Mouse (Mus musculus): ENCODE data around the gene Sin3a.
A peak's percentile ranks its signal among the peaks of the same experiment; 100 is the strongest.

Sin3a gene

GRCm38 (mm10) chr9:57138507-57138906, 66.7 kb downstream of the Sin3a start:
- no peak for DNase-seq

DNA sequence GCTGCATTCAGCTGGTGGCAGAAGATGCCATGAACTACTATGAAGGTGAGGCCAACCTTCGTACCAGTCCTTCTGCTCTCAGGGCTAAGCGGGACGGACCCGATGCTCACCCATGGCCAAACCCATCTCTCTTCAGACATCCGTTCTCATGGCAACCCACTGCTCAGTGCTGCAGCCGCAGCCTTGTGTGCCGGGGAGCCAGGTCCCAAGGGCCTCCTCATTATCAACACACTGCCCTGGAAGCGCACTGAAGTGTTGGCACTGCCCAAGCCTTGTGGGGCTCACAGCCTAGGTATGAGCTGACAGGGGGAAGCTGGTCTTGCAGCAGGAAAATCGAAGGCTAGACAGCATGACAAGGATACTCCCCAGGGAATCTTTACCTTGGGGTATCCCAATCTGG, 67.3 kb downstream of the Sin3a start:
- DNase-seq, result no peak

- no peak for DNase-seq
These were observed 67.7 kb downstream of the Sin3a start for GRCm38 (mm10) chr9:57139571-57139970.

GRCm38 (mm10) chr9:57141417-57142353, 69.8 kb downstream of the Sin3a start:
- no peak for DNase-seq

DNA sequence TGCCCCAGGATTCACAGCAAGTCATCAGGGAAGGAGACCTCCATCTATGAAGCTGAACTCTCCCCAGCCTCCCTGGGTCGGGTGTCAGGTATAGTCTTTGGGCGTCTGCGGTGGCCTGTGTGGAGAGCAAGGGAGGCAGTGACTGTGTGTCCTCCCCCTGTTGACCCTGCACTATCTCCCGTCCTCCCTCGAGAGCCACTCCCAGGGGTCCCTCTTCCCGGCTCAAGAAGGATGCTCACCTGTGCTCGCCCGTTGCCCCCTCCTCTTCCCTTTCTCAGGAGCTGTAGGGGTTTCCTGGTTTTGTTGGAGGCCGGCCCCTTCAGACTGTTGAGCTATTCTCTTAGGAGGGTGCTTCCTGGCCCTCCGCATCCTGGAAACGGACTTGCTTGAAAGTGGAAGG, 71.4 kb downstream of the Sin3a start:
- DNase-seq, result no peak

DNA sequence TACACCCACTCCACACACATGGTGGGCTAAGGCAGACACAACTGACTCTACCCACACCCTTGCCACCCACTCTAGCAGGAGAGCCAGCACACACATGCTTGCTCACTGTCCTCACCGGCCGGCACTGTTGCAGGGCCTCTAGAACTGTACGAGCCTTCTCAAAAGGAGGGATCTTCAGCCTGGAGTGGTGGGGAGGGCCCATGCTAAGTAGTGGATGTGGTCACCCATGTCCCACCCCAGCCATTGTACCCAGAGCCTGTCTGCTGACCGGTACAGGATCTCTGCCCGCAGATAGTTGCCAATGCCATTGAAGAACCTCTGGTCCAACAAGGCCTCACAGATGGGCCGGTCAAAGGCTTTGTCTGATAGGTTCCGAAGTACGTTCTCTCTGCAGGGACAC, 73.0 kb downstream of the Sin3a start:
- no peak for DNase-seq

- no peak for DNase-seq
These were observed 74.7 kb downstream of the Sin3a start for GRCm38 (mm10) chr9:57146451-57147066.

DNA sequence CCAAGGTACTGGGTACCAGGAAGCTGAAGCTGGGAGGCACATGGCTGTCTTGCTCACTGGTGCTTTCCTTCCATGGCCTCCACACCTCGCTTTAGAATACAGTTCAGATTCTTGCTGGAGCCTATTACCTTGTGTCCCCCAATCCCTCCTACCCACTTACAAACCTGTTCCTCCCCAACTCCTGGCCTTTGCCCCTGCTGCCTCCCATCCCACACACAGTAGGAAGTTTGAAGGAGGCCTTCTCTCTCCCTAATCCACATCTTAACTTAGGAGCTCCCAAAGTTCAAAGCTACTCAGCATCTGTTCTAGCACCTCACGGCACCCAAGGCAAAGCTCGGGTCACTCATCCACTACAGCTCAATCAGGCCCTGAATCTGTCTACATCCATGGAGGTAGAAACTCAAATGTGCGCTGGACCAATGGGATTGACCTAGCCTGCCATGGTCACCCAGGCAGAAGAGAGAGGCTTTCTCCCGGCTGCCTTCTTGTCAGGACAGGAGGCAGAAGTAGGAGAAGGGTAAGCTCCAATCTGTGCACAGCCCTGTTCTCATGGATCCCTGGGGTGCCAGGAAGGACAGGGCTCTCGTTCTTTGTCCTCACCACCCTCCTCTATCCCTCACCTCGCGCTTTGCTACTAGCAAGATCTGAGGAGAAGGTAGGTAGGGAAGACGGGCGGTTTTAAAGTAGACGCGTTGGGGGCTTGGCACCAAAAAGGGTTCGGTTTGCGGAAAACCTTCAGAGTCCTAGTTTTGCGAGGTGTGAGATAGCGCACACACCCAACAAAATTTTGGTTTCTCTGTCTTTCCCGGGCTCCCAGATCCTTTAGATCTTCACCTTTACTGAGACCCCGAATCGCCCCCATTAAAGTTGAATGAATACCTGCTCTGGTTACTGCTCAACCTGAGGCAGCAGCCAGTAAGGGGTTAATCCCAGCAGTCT, 75.6 kb downstream of the Sin3a start:
- peak; percentile 26 for DNase-seq

DNA sequence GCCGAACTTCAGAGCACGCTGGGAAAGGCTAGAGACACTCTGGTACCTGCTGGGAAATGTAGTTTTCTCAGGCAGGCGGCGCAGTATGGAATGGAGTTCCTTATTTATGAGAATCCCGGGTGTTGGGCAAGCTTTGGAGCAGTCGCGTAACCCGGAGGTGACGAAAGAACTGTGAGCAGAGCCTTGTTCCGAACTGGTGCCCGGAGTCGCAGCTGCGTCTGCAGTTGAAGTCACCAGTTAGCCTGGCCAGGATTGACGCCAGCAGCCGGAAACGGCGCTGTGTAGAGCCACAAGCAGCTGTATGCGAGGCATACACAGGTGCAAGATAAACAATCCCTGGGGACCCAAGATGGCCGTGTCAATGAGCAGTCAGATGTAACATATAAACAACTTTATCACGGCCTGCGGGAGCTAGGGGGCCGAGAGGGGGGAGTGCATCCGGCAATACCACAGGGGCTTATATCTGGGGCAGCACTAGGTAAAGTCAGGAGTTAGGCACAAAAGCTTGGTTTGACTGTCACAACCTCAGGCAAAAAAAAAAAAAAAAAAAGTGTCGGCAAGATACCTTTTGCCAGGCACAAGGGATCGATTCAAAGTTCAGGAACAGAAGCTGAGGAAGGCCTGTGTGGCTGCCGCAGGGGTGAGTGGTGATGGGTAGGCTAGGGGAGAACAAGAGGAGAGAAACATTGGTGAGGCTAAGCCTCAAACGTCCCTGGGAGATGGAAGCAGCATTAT, 76.5 kb downstream of the Sin3a start, which contains the start of gene Neil1:
Gene Neil1, minus strand, starts transcription at position 162 of the 735 bp plus-strand sequence.
- DNase-seq, result peak; percentile 91

GRCm38 (mm10) chr9:57149021-57149420, 77.2 kb downstream of the Sin3a start:
- DNase-seq, result no peak

- no peak for DNase-seq
These were observed 78.4 kb downstream of the Sin3a start for GRCm38 (mm10) chr9:57150192-57150591.

DNA sequence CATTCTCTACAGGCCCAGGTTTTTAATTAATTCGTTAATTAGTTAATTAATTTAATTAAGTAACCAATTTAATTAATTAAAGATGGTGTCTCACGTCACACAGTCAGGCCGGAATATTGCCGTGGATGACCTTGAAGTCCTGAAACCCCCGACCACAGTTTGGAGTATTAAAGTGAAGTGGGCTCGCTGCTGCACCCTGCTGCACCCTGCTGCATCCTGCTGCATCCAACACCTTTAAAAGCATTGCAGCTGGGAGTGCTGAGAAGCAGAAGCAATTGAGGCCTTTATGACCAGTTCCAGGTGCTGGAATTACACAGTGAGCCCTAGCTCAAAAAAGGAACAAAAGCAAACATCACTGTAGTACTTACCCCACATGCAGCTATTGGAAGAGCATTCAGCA, 80.5 kb downstream of the Sin3a start:
- no peak for DNase-seq

GRCm38 (mm10) chr9:57156383-57156782, 84.5 kb downstream of the Sin3a start:
- DNase-seq, result no peak

DNA sequence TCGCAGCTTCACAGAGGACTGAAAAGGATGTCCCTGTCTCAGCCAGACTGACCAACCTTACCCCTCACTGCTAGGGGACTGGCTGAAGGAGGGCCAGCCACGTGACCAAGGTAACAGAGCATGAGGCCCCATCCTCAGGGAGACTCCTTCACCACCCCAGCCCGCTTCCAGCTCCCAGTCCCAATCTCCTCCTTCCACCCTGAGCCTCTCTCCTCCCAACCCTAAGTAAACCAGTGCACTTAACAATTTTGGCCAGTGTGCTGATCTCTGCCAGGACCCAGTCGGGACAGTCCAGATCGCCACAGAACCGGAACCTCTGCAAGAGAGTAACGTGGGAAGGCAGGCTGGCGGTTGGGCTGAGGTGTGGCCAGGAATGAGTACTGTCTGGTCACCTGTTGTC, 85.0 kb downstream of the Sin3a start:
- no peak for DNase-seq

- no peak for DNase-seq
These were observed 85.7 kb downstream of the Sin3a start for GRCm38 (mm10) chr9:57157499-57157898.

- peak; percentile 95 for DNase-seq
These were observed 86.2 kb downstream of the Sin3a start, which contains the start of gene Commd4 for GRCm38 (mm10) chr9:57158013-57158470. Gene Commd4 (minus strand): TSS chr9:57158331.

DNA sequence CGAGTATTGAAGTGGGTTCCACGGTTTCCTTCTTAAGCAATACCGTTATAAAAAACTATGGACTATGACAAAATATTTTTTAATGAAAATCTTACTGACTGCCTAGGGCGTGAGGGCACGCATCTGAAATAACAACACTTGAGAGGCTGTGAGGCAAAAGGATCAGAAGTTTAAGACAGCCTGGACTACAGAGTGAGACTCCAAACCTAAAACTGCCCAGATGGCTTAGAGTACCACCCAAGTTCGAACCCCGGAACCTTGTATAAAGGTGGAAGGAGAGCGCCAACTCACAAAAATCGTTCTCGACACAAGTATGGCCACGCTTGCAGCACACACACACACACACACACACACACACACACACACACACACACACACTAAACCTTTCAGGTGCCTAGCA, 86.7 kb downstream of the Sin3a start:
- no peak for DNase-seq

- peak; percentile 35 for DNase-seq
These were observed 90.7 kb downstream of the Sin3a start for GRCm38 (mm10) chr9:57162496-57162895.

DNA sequence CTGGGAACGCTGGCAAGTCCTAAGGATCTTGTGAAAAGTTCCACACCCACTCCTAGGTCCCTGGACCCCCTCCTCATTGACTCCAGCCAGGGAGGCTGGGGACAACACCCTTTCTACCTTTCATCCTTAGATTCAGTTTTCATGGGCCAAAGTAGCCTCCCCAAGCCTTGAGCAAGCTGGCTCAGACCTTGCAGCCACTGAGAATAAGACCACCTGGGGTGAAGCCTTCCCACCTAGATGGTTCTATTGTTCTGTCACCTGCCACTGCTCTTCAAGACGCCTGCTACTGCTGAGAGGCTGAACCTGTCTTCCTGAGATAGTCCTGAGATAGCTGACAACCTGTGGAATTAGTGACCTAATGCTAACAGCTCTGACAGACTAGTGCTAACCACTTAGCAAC, 91.3 kb downstream of the Sin3a start:
- DNase-seq, result no peak

DNA sequence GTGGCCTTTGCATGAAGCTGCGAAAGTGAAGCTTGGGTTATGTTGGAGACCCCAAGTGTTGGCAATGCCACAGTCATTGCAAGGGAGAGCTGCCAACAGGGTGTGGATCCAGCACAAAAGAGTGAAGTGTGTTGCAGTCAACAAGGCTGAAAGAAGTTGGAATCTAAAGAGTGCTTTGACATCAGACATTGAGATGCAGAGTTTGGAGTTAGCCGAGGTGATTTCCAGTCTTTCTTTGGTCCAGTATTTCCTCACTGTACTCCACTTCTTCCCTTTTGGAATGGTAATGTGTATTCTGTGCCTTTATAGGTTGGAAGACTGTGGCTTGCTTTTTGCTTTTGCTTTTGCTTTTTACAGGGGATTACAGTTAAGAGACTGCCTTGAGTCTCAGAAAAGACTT, 94.3 kb downstream of the Sin3a start:
- no peak for DNase-seq

DNA sequence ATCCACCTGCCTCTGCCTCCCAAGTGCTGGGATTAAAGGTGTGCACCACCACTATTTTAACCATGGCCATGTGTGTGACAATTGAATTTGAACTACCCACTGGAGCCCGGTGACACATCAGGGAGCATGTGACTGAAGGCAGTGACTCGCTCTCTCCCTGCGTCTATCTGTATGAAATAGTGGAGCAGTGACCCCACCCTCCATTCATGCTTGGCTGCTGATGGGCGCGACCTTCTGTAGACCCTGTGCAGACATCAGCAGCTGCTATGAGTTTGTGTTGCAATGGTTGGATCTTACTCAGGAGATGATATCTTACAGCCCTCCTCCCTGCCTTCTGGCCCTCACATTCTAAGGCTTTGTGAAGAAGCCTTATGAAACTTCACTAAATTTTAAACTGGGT, 96.6 kb downstream of the Sin3a start:
- no peak for DNase-seq
